Mouse (Mus musculus) megakaryocyte-erythroid progenitor cell, adult 5-6 weeks (primary cell): ENCODE measurements at regions not wholly inside any gene's neighbourhood (a gene's known extent, or its start where the extent isn't known, plus 50 kb on each side); places are given as distances from the start of the nearest gene placed in this dataset.
A peak's percentile ranks its signal among the peaks of the same experiment; 100 is the strongest.

Experiments
- ATAC-seq: replicated peaks from 2 replicates; pipeline ENCODE4 v1.8.0; 2016; ENCODE audit warnings: mild to moderate bottlenecking, inconsistent platforms; ENCODE audit not compliant: severe bottlenecking, poor library complexity, low FRiP score, low TSS enrichment

- no peak for ATAC-seq
Observed at GRCm38 (mm10) chr1:151263372-151263771, 53.4 kb downstream of the Gm47996 start.

GRCm38 (mm10) chr1:151263830-151264229 is 53.9 kb downstream of the Gm47996 start:
- no peak for ATAC-seq

DNA sequence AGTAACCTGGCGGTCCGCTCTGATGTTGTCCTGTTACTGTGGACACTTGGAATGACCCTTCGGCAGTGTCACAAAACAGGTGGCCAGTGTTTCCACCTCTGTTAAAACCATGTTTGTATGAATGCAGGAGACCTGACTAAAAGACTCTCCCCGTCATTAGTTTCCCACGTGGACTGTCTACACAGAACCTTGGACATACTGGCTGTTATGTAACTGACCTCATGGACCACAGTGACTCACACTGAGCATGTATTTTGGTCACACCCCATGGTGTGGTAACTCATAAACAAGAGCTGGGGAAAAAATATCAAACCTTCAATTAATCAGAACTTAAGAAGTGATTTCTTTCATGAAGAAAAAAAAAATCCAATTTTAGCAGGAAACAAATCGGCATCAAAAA is 54.9 kb downstream of the Gm47996 start:
- ATAC-seq, result no peak

GRCm38 (mm10) chr1:151265590-151265989 is 55.7 kb downstream of the Gm47996 start:
- ATAC-seq, result no peak

DNA sequence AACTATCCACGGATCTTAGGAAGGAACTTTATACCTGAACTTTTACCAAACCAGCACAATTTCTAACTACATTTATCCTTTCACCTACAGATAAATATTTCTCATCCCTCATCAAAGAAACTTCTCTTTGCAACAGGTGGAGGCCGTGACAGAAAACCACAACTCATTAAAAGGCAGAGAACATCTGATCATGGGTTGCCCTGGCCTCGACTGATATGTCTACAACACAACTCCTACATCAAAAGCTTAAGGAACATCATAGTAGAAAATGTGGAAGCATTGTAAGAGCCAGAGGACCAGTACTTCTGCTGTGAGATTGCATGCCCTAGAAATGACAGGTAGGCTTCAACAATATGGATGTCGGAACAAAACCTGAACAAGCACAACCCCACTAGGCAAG is 56.8 kb downstream of the Gm47996 start:
- no peak for ATAC-seq

DNA sequence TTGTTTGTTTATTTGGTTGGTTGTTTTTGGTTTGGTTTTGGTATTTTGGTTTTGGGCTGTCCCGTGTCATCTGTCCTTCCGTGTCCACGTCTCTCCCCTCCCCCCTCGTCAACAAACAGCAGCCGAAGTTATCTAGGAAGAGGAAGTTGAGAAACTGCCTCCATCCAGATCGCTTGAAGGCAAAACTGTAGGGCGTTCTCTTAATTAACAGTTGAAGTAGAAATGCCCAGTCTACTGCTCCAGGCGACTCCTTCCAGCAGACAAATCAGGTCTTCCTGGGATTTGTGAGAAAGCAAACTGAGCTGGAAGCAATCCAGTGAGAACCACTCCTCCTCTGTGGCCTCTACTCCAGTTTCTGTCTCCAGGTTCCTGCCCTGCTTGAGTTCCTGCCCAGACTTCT is 60.8 kb downstream of the Gm47996 start:
- peak; percentile 71 for ATAC-seq

DNA sequence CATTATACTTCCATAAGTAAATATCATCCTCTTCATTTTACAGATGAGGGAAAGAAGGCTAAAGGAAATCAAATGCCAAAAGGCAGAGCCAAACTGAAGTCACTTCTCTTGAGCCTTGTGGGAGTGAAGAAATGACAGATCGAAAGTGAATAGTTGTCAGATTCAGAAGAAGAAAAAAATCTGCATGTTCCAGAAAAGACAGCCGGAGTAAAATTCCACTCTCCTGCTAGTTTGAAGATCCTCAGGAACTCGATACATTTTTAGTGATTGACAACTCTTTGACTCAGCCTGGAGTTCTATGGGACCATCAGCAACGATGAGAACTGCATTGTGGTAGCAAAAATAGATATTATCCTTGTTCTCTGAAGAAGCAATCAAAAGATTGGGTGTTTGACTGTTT is 64.4 kb downstream of the Gm47996 start:
- no peak for ATAC-seq

DNA sequence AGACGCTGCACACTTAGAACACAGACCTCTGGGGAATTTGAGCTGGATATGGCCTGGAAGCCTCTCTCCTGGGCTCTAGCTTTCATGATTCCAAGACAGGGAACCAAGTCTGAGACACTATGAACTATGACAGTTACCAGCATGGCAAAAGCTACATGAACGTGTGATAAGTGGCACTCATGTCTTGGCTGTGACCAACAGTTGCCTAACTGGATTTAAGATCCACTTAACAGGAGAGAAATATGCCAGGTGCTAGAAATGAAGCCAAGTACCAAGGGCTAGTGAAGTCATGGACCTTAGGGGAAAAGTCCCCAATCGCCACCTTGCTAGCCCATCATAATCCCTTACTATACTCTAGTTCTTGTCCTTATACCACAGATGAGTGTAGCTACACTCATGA is 65.7 kb downstream of the Gm47996 start:
- ATAC-seq, result no peak

GRCm38 (mm10) chr1:151279955-151280354 is 64.3 kb upstream of the Ivns1abp start:
- ATAC-seq, result no peak

GRCm38 (mm10) chr1:151285045-151285444 is 59.2 kb upstream of the Ivns1abp start:
- peak; percentile 23; the same call in 1 of the 2 replicates for ATAC-seq

GRCm38 (mm10) chr1:151287451-151287850 is 56.8 kb upstream of the Ivns1abp start:
- ATAC-seq, result peak; percentile 42

- ATAC-seq, result no peak
Observed at GRCm38 (mm10) chr1:151289061-151289460, 55.2 kb upstream of the Ivns1abp start.

- no peak for ATAC-seq
Observed at GRCm38 (mm10) chr1:151289493-151290258, 54.6 kb upstream of the Ivns1abp start.

GRCm38 (mm10) chr1:151293311-151294050 is 50.8 kb upstream of the Ivns1abp start:
- ATAC-seq, result no peak
